Mouse (Mus musculus) intestine, postnatal 0 days (tissue): ENCODE measurements around the gene Pycr1. TPM values are rescaled to one million over a fixed set of nuclear protein-coding genes. Genes with fewer than 3 reads are reported as not detected.

ENCODE experiments used
- ATAC-seq: fragments of 200-750 bp; cut with Nextera tagmentation; 2 replicates; pipeline ENCODE4 v1.8.0; 2017; ENCODE audit warnings: mild to moderate bottlenecking, moderate TSS enrichment, moderate library complexity
- H3K27ac ChIP-seq: fragments of 300-500 bp; sonication (generic); 2 replicates; pipeline ENCODE4 v1.5.1; 2014; ENCODE audit warnings: mild to moderate bottlenecking, low read depth, low read length, moderate library complexity
- H3K27me3 ChIP-seq: fragments of 300-500 bp; sonication (generic); replicated peaks from 2 replicates; pipeline ENCODE4 v1.6.1; 2014; ENCODE audit warnings: low read length, mixed read lengths; ENCODE audit not compliant: control insufficient read depth, insufficient read depth
- H3K36me3 ChIP-seq: fragments of 300-500 bp; sonication (generic); 2 replicates; pipeline ENCODE4 v1.6.1; 2014; ENCODE audit warnings: mild to moderate bottlenecking, moderate library complexity; ENCODE audit not compliant: control insufficient read depth, insufficient read depth
- H3K4me1 ChIP-seq: fragments of 300-500 bp; sonication (generic); replicated peaks from 2 replicates; pipeline ENCODE4 v1.6.1; 2014; ENCODE audit warnings: antibody characterized with exemption, low read length, mixed read lengths; ENCODE audit not compliant: control insufficient read depth, insufficient read depth
- H3K4me2 ChIP-seq: fragments of 300-500 bp; sonication (generic); replicated peaks from 2 replicates; pipeline ENCODE4 v1.6.1; 2014; ENCODE audit warnings: low read depth, mild to moderate bottlenecking, moderate library complexity
- H3K4me3 ChIP-seq: fragments of 300-500 bp; sonication (generic); 2 replicates; pipeline ENCODE4 v1.5.1; 2014; ENCODE audit warnings: low read depth, low read length
- H3K9ac ChIP-seq: fragments of 300-500 bp; sonication (generic); 2 replicates; pipeline ENCODE4 v1.6.1; 2014; ENCODE audit warnings: mild to moderate bottlenecking, low read depth, low read length
- H3K9me3 ChIP-seq: fragments of 300-500 bp; sonication (generic); 2 replicates; pipeline ENCODE4 v1.6.1; 2016; ENCODE audit warnings: mixed run types; ENCODE audit not compliant: control insufficient read depth
- CTCF ChIP-seq: sonication (generic); IDR thresholded peaks from 2 replicates; pipeline ENCODE4 v1.5.1; 2016; ENCODE audit warnings: low read depth, mild to moderate bottlenecking, control low read depth, antibody characterized with exemption, moderate library complexity
- WGBS: fragments of 180-500 bp; shearing (Covaris S2); extraction: QIAGEN DNeasy Blood & Tissue Kit; methylation state at CpG from one replicate; pipeline ENCODE4 v1.1.7; 2014; 5-methylcytosine and 5-hydroxymethylcytosine counted together
- microRNA-seq: library from miRNA; unstranded; fragments of <30 nt; microRNA quantifications from one replicate; pipeline ENCODE4, GENCODE M21; 2016
- polyA plus RNA-seq: library from polyadenylated mRNA; unstranded; fragments of >200 nt; fragmentation: Nextera tagmentation; extraction: Ambion mirVana; gene quantifications from 2 replicates; pipeline ENCODE4 v1.2.1, GENCODE M21; 2015

Gene Pycr1
- polyA plus RNA-seq, 1 experiment from 2014 or later = 6.5 TPM

DNA sequence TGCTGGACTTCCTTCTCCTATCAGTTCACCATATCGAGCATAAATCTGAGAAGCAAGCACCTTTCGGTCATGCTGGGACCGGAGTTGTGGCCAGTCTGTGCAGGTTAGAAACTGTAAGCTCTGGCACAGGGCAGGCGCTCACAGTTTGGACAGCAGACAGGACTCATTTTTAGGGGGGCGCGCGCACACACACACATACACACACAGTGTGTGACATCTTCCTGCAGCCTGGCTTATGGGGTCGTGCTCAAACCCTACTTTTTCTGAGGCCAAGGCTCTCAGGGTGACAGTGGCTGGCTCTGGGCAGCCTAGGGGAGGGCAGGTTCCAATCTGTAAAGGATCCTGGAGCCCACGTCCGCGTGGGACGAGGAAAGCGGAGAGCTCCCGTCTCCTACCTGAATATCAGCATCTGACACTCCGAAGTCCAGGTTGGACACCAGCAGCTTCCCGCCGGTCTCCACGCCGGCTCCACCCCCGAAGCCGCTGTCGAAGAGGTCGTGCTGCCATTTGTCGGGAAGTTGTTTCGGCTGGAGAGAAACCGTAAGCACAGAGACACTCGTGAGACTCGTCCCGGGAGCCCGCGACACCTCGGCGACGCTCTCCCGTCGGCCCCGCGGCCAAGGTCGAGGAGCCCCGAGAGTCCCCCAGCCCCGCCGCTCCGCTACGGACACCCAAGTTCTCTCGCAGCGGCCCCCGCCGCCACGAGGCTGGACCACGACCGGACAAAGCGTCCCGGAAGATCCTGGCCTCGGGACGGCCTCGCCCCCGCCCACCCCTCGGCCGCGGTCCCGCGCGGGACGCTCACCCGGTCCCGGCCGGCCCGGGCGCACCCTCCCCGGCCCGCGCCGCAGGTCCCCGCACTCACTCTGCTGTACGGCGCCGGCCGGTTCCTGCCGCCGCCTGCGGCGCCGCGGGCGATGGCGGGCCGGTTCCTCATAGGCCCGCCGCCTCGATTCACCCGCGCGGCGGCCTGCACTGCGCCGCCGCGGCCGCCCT lies 46.0 kb downstream of the Pycr1 start:
- ATAC-seq = peak; percentile 39
- no peak for TF ChIP-seq CTCF
- no peaks in the 10 kb centered on the region for H3K27me3 ChIP-seq
- 0 out of 2 replicates have a peak, but pooled peaks cover 6% of the 10 kb centered on the region for H3K4me1 ChIP-seq
- H3K4me2 ChIP-seq = peak overlapping the region; percentile 77
- H3K9me3 ChIP-seq = no peaks in the 10 kb centered on the region
- H3K9ac ChIP-seq = peak overlapping the region; percentile 97
- peak overlapping the region; percentile 65 for H3K4me3 ChIP-seq
- H3K27ac ChIP-seq = peak overlapping the region; percentile 94
- H3K36me3 ChIP-seq = peaks cover 44% of the 10 kb centered on the region
- WGBS = 2% methylated on average over 80 of the region's 99 CpGs

DNA sequence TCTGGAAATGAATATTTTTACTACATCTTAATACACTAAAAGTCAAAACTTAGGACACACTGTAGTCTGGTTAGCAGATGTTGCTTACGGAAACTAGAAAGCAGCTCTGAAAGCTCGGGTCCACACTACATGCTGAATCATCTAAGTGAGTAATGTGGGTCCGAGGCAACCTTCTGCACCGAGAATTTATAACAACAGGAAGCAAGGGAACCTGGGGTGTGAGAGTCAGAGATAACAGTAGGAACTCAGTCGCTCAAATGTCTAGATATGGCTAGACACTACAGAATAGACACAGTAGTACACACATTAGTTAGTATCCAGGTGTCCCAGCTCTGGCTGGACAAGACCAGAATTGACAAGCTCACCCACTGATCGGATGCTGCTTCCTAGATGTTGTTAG lies 55.0 kb downstream of the Pycr1 start:
- 87% methylated on average over 6 of the region's 6 CpGs for WGBS
- H3K9ac ChIP-seq = no peak overlapping the region
- H3K27me3 ChIP-seq = no peaks in the 10 kb centered on the region
- no peak for ATAC-seq
- H3K4me2 ChIP-seq = no peak overlapping the region
- H3K27ac ChIP-seq = no peak overlapping the region; the same call in 1 of the 2 replicates
- H3K4me1 ChIP-seq = no peaks in the 10 kb centered on the region
- no peaks in the 10 kb centered on the region for H3K9me3 ChIP-seq
- peaks cover 58% of the 10 kb centered on the region for H3K36me3 ChIP-seq
- TF ChIP-seq CTCF = no peak
- no peak overlapping the region for H3K4me3 ChIP-seq

Small RNA genes within 50 kb of the gene (microRNA-seq; reads per million reads assigned to microRNA genes)
- 0.82 reads per million for gene Mir6936

Other genes with a start within 250 kb of the Pycr1 start
- 15.6 and 16.3 TPM in 2 replicates for gene Nploc4, start 206.1 kb downstream of the Pycr1 start, polyA plus RNA-seq
- not detected in 2 replicates for gene Tspan10, start 201.1 kb downstream of the Pycr1 start, polyA plus RNA-seq
- gene Pde6g, start 190.3 kb downstream of the Pycr1 start, polyA plus RNA-seq = 0.22 TPM in 1 of 2 replicates, not detected in the other
- gene Oxld1, start 185.7 kb downstream of the Pycr1 start, polyA plus RNA-seq = 15.5 and 17.6 TPM in 2 replicates
- 14.1 and 16.0 TPM in 2 replicates for gene Ccdc137, start 185.7 kb downstream of the Pycr1 start, polyA plus RNA-seq
- 22.8 and 23.3 TPM in 2 replicates for gene Arl16, start 176.2 kb downstream of the Pycr1 start, polyA plus RNA-seq
- gene Mrpl12, start 159.2 kb downstream of the Pycr1 start, polyA plus RNA-seq = 204 and 208 TPM in 2 replicates
- gene Slc25a10, start 151.9 kb downstream of the Pycr1 start, polyA plus RNA-seq = 139 and 143 TPM in 2 replicates
- 1.0 and 1.6 TPM in 2 replicates for gene Gcgr, start 113.1 kb downstream of the Pycr1 start, polyA plus RNA-seq
- 68.7 and 73.4 TPM in 2 replicates for gene Mcrip1, start 94.0 kb downstream of the Pycr1 start, polyA plus RNA-seq
- gene Ppp1r27, start 92.6 kb downstream of the Pycr1 start, polyA plus RNA-seq = 1.4 and 1.6 TPM in 2 replicates
- 2,516 and 2,539 TPM in 2 replicates for gene P4hb, start 70.5 kb downstream of the Pycr1 start, polyA plus RNA-seq
- 474 and 493 TPM in 2 replicates for gene Arhgdia, start 62.1 kb downstream of the Pycr1 start, polyA plus RNA-seq
- gene Alyref, start 45.4 kb downstream of the Pycr1 start, polyA plus RNA-seq = 209 and 226 TPM in 2 replicates
- 107 and 108 TPM in 2 replicates for gene Anapc11, start 45.3 kb downstream of the Pycr1 start, polyA plus RNA-seq
- gene Npb, start 35.3 kb downstream of the Pycr1 start, polyA plus RNA-seq = 3.4 and 3.5 TPM in 2 replicates
- 320 and 378 TPM in 2 replicates for gene Pcyt2, start 25.8 kb downstream of the Pycr1 start, polyA plus RNA-seq
- gene Sirt7, start 18.5 kb downstream of the Pycr1 start, polyA plus RNA-seq = 73.1 and 77.7 TPM in 2 replicates
- 40.2 and 49.1 TPM in 2 replicates for gene Mafg, start 10.2 kb downstream of the Pycr1 start, polyA plus RNA-seq
- not detected in 2 replicates for gene Myadml2, start 4.4 kb upstream of the Pycr1 start, polyA plus RNA-seq
- gene Notum, start 17.4 kb upstream of the Pycr1 start, polyA plus RNA-seq = 0.39 and 0.68 TPM in 2 replicates
- 105 and 106 TPM in 2 replicates for gene Aspscr1, start 29.2 kb upstream of the Pycr1 start, polyA plus RNA-seq
- gene Cenpx, start 70.0 kb upstream of the Pycr1 start, polyA plus RNA-seq = 127 and 131 TPM in 2 replicates
- 13.5 and 14.5 TPM in 2 replicates for gene Lrrc45, start 70.2 kb upstream of the Pycr1 start, polyA plus RNA-seq
- gene Rac3, start 77.7 kb upstream of the Pycr1 start, polyA plus RNA-seq = 9.0 TPM in 2 replicates
- gene Dcxr, start 83.5 kb upstream of the Pycr1 start, polyA plus RNA-seq = 81.1 and 88.6 TPM in 2 replicates
- 1.2 and 1.6 TPM in 2 replicates for gene Cbr2, start 88.3 kb upstream of the Pycr1 start, polyA plus RNA-seq
- gene Hmga1b, start 119.0 kb upstream of the Pycr1 start, polyA plus RNA-seq = 10.8 and 12.2 TPM in 2 replicates
- 22.8 and 23.7 TPM in 2 replicates for gene Rfng, start 140.4 kb upstream of the Pycr1 start, polyA plus RNA-seq
- gene Gps1, start 140.5 kb upstream of the Pycr1 start, polyA plus RNA-seq = 70.9 and 74.8 TPM in 2 replicates
- gene Dus1l, start 152.6 kb upstream of the Pycr1 start, polyA plus RNA-seq = 45.5 and 48.5 TPM in 2 replicates
- gene Fasn, start 180.8 kb upstream of the Pycr1 start, polyA plus RNA-seq = 10.1 and 11.3 TPM in 2 replicates